Comparison of ENCODE assay signal across 8 mouse cellular contexts in genomic region chr9:37488611-37489396, GRCm38 (mm10). TPM values are rescaled to one million over a fixed set of nuclear protein-coding genes. Genes with fewer than 3 reads are reported as not detected.
A peak's percentile ranks its signal among the peaks of the same experiment; 100 is the strongest.
DNase-seq lines count a peak whose midpoint lies in the region; ATAC-seq lines count a peak whose summit lies in the region.

Gene Msantd2, plus strand, starts transcription at chr9:37489319.

- peak; percentile 97 for ATAC-seq in hindbrain, embryonic 11.5 days (ENCODE audit: low FRiP score)

- no peaks in the 10 kb centered on the region for H3K27me3 ChIP-seq in hindbrain, embryonic 11.5 days (ENCODE audit: control insufficient read depth, insufficient read depth, low read length)

- peak within 1 kb of the TSS; percentile 94 for H3K9ac ChIP-seq in hindbrain, embryonic 11.5 days (ENCODE audit: low read depth, low read length)

- DNase-seq in MEL-GATA-1-ER (ENCODE audit: extremely low read depth, low read depth) = peak; percentile 77
- DNase-seq in cerebellum, adult 9-10 months = peak; percentile 86
- DNase-seq in frontal cortex, adult 2 months (ENCODE audit: extremely low spot score in 1 of 2, low spot score in 1 of 2) = peak; percentile 60 to 90
- DNase-seq in hindbrain, embryonic 11.5 days (ENCODE audit: low spot score) = peak; percentile 92
- DNase-seq in layer of hippocampus, postnatal 10 days (ENCODE audit: low spot score in 2 of 2) = peak; percentile 89 to 92
- DNase-seq in lung, postnatal 10 days = peak; percentile 94
- DNase-seq in ovary, postnatal 36 days (ENCODE audit: low spot score) = peak; percentile 91
- peak; percentile 89 for DNase-seq in thymus, postnatal 25 days

- H3K4me2 ChIP-seq in hindbrain, embryonic 11.5 days (replicated peaks; ENCODE audit: low read depth, low read length) = peak within 1 kb of the TSS; percentile 88

- peak within 1 kb of the TSS; percentile 85 for H3K4me3 ChIP-seq in hindbrain, embryonic 11.5 days (ENCODE audit: low read depth, low read length)

- H3K27ac ChIP-seq in hindbrain, embryonic 11.5 days (ENCODE audit: low read depth, low read length) = peak within 1 kb of the TSS; percentile 98

- H3K9me3 ChIP-seq in hindbrain, embryonic 11.5 days (ENCODE audit: control insufficient read depth, low read length) = no peaks in the 10 kb centered on the region

- 0% methylated on average over 44 of the region's 44 CpGs for WGBS in hindbrain, embryonic 11.5 days

- no peaks in the 10 kb centered on the region for H3K36me3 ChIP-seq in hindbrain, embryonic 11.5 days (ENCODE audit: control insufficient read depth, insufficient read depth, low read length)

- H3K4me1 ChIP-seq in hindbrain, embryonic 11.5 days (replicated peaks; ENCODE audit: control insufficient read depth, insufficient read depth, low read length) = no peaks in the 10 kb centered on the region

RNA-seq across cellular contexts. Expression of gene Msantd2, which starts in this region (rescaled TPM):
- polyA plus RNA-seq in frontal cortex, adult 2 months (2012; rRNA removed) = 33.9 and 35.2 TPM in 2 replicates
- polyA plus RNA-seq in hindbrain, embryonic 11.5 days (2014; fragmentation: Nextera tagmentation; extraction: Ambion mirVana) = 41.1 and 42.3 TPM in 2 replicates
- total RNA-seq in layer of hippocampus, postnatal 10 days (2021) = 10 to 100 TPM; 24.5 to 29.1 TPM

Comparison
In these comparisons a context has a peak if more than half of its experiments do, and no peak if none do; other contexts are left out.
1. Peak in every context shown above with its lines: DNase-seq, ATAC-seq, H3K4me3 ChIP-seq and H3K27ac ChIP-seq.